Mouse (Mus musculus) limb, embryonic 11.5 days (tissue): ENCODE measurements around the gene Rapgef4. TPM values are rescaled to one million over a fixed set of nuclear protein-coding genes. Genes with fewer than 3 reads are reported as not detected.

Experiments used
- ATAC-seq: fragments of 200-750 bp; cut with Nextera tagmentation; 2 replicates; pipeline ENCODE4 v1.8.0; 2017; ENCODE audit warnings: low read depth; ENCODE audit not compliant: insufficient number of reproducible peaks, low FRiP score, low TSS enrichment
- DNase-seq: peaks from one replicate; pipeline ENCODE4 v3.0.0-alpha.2; 2015; ENCODE audit warnings: low spot score
- H3K27ac ChIP-seq: fragments of 300-500 bp; sonication (generic); replicated peaks from 2 replicates; pipeline ENCODE4 v1.5.1; 2014; ENCODE audit warnings: low read depth, mild to moderate bottlenecking, low read length
- H3K27me3 ChIP-seq: fragments of 300-500 bp; sonication (generic); 2 replicates; pipeline ENCODE4 v1.6.1; 2014; ENCODE audit warnings: mild to moderate bottlenecking, low read length, mixed read lengths; ENCODE audit not compliant: control insufficient read depth, insufficient read depth
- H3K36me3 ChIP-seq: fragments of 300-500 bp; sonication (generic); 2 replicates; pipeline ENCODE4 v1.6.1; 2014; ENCODE audit warnings: mild to moderate bottlenecking, low read length, moderate library complexity, mixed read lengths; ENCODE audit not compliant: control insufficient read depth, insufficient read depth
- H3K4me1 ChIP-seq: fragments of 300-500 bp; sonication (generic); 2 replicates; pipeline ENCODE4 v1.6.1; 2014; ENCODE audit warnings: low read length, mixed read lengths; ENCODE audit not compliant: control insufficient read depth, insufficient read depth
- H3K4me2 ChIP-seq: fragments of 300-500 bp; sonication (generic); 2 replicates; pipeline ENCODE4 v1.6.1; 2014; ENCODE audit warnings: low read depth, mild to moderate bottlenecking, moderate library complexity; ENCODE audit not compliant: severe bottlenecking
- H3K4me3 ChIP-seq: fragments of 300-500 bp; sonication (generic); 2 replicates; pipeline ENCODE4 v1.5.1; 2014; ENCODE audit warnings: low read depth, low read length
- H3K9ac ChIP-seq: fragments of 300-500 bp; sonication (generic); 2 replicates; pipeline ENCODE4 v1.6.1; 2014; ENCODE audit warnings: mild to moderate bottlenecking, low read length
- H3K9me3 ChIP-seq: fragments of 300-500 bp; sonication (generic); 2 replicates; pipeline ENCODE4 v1.6.1; 2016; ENCODE audit warnings: low read length; ENCODE audit not compliant: control insufficient read depth
- WGBS: fragments of 180-500 bp; shearing (Covaris S2); extraction: QIAGEN DNeasy Blood & Tissue Kit; methylation state at CpG from one replicate; pipeline ENCODE4 v1.1.7; 2014; 5-methylcytosine and 5-hydroxymethylcytosine counted together
- polyA plus RNA-seq: library from polyadenylated mRNA; unstranded; fragments of >200 nt; fragmentation: Nextera tagmentation; extraction: Ambion mirVana; gene quantifications from 2 replicates; pipeline ENCODE4 v1.2.1, GENCODE M21; 2014

Rapgef4 gene
- polyA plus RNA-seq, 1 experiment from 2014 or later: 0.88 TPM

GRCm38 (mm10) chr2:72039522-72040045, 58.5 kb downstream of the Rapgef4 start:
- DNase-seq (no peak), ATAC-seq (no peak)
- Histone ChIP-seq H3K27me3 (no peaks in the 10 kb centered on the region), H3K9ac (no peak overlapping the region), H3K4me2 (no peak overlapping the region), H3K36me3 (no peaks in the 10 kb centered on the region), H3K4me1 (no peaks in the 10 kb centered on the region), H3K4me3 (no peak overlapping the region), H3K27ac (no peak overlapping the region), H3K9me3 (no peaks in the 10 kb centered on the region)
- 55% methylated on average over 8 of the region's 8 CpGs for WGBS

GRCm38 (mm10) chr2:72041087-72041486, 60.0 kb downstream of the Rapgef4 start:
- Histone ChIP-seq H3K4me2 (no peak overlapping the region), H3K9me3 (no peaks in the 10 kb centered on the region), H3K36me3 (no peaks in the 10 kb centered on the region), H3K9ac (no peak overlapping the region), H3K27ac (no peak overlapping the region), H3K4me1 (0 out of 2 replicates have a peak, but pooled peaks cover 2% of the 10 kb centered on the region), H3K27me3 (no peaks in the 10 kb centered on the region), H3K4me3 (no peak overlapping the region)
- DNase-seq: no peak
- 89% methylated on average over 6 of the region's 6 CpGs for WGBS
- no peak for ATAC-seq

DNA sequence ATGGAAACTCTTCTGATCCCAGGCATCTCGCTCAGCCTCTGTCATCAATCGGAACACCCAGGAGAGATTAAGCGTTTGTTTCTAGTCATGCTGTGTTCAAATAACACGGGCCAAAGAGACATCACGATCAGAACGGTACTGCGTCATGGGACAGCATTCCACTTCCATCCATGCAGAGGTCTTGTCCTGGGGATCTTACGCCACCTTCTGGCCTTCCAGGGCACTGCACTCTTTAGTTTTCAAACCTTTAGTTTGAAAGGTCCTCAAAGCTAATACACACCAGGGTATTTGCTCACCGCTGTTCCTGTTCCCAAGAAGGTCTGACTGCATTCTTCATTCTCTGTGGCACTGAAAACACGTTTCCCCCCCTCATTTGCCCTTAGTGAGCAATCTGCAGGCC, 61.1 kb downstream of the Rapgef4 start:
- Histone ChIP-seq H3K27ac (no peak overlapping the region), H3K9ac (no peak overlapping the region), H3K27me3 (no peaks in the 10 kb centered on the region), H3K4me2 (no peak overlapping the region), H3K4me1 (0 out of 2 replicates have a peak, but pooled peaks cover 2% of the 10 kb centered on the region), H3K4me3 (no peak overlapping the region), H3K9me3 (no peaks in the 10 kb centered on the region), H3K36me3 (no peaks in the 10 kb centered on the region)
- DNase-seq (no peak), ATAC-seq (no peak)
- 90% methylated on average over 10 of the region's 10 CpGs for WGBS

DNA sequence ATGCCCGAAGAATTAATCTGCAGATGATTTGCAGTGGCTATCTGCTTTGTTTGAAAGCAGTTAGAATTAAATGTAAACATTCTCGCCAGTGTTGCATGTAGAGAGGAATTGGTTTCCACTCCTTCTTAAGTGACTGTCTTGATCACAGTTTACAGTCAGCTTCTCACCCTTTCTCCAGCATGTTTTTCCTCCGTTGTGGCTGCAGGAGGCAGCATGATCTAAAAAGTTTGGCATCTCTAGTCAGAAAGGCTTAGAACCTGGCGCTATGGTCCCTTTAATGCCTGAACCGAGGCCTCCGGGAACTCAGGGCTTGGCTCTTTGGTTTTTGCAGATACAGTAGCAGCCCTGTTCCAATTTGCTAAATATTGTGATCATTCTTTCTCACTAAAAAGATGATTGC, 63.2 kb downstream of the Rapgef4 start:
- 0 out of 2 replicates have a peak, but pooled peaks cover 2% of the 10 kb centered on the region for H3K4me1 ChIP-seq
- ATAC-seq (no peak), DNase-seq (no peak)
- no peaks in the 10 kb centered on the region for H3K36me3 ChIP-seq
- no peaks in the 10 kb centered on the region for H3K9me3 ChIP-seq
- no peak overlapping the region for H3K4me3 ChIP-seq
- no peak overlapping the region for H3K4me2 ChIP-seq
- no peak overlapping the region for H3K9ac ChIP-seq
- H3K27me3 ChIP-seq: no peaks in the 10 kb centered on the region
- no peak overlapping the region for H3K27ac ChIP-seq
- 54% methylated on average over 6 of the region's 6 CpGs for WGBS

DNA sequence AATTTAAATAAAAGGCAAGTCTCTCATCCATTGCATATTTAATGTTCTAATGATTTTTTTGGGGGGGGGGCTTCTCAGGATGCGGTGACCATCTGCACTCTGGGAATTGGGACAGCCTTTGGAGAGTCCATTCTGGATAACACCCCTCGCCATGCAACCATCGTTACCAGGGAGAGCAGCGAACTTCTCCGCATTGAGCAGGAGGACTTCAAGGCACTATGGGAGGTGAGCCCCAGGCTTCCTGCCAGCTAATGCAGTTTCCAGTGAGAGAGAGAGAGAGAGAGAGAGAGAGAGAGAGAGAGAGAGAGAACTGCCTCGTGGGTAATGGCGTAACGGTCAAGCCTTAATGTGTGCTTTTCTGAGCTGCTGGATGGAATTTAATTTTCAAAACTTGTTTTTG, 64.0 kb downstream of the Rapgef4 start:
- H3K9me3 ChIP-seq: no peaks in the 10 kb centered on the region

DNA sequence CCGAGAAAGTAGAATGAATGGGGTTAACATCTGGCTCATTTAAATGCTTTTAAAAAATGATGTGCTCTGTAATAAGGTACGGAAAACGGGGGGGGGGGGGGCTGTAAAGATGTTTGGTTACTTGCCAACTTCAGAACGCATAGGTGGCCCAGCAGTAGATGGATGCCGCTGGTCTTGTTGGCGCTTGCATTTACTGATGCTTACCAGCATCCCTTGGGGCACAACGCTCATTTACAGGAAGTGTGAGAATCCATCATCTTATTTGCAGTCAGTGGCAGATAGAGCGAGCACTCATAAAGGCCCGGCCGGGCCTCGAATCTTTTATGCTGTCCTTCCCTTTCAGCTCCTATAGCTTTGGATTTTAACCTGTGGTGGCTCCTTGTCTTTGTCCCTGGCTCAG, 64.6 kb downstream of the Rapgef4 start:
- DNase-seq (no peak), ATAC-seq (no peak)
- Histone ChIP-seq H3K27me3 (no peaks in the 10 kb centered on the region), H3K27ac (no peak overlapping the region), H3K4me3 (no peak overlapping the region), H3K36me3 (no peaks in the 10 kb centered on the region), H3K4me2 (no peak overlapping the region), H3K9ac (no peak overlapping the region), H3K9me3 (no peaks in the 10 kb centered on the region), H3K4me1 (0 out of 2 replicates have a peak, but pooled peaks cover 2% of the 10 kb centered on the region)
- 76% methylated on average over 11 of the region's 11 CpGs for WGBS

More for the DNA sequence above, 64.0 kb downstream of the Rapgef4 start:
- no peak overlapping the region for H3K27ac ChIP-seq
- H3K9ac ChIP-seq: no peak overlapping the region
- 0 out of 2 replicates have a peak, but pooled peaks cover 2% of the 10 kb centered on the region for H3K4me1 ChIP-seq
- no peak overlapping the region for H3K4me3 ChIP-seq
- WGBS: 88% methylated on average over 8 of the region's 8 CpGs
- ATAC-seq (no peak), DNase-seq (no peak)
- H3K4me2 ChIP-seq: no peak overlapping the region
- no peaks in the 10 kb centered on the region for H3K27me3 ChIP-seq
- no peaks in the 10 kb centered on the region for H3K36me3 ChIP-seq

- Histone ChIP-seq H3K4me1 (0 out of 2 replicates have a peak, but pooled peaks cover 2% of the 10 kb centered on the region), H3K27me3 (no peaks in the 10 kb centered on the region), H3K4me2 (no peak overlapping the region), H3K9ac (no peak overlapping the region), H3K27ac (no peak overlapping the region), H3K36me3 (no peaks in the 10 kb centered on the region), H3K9me3 (no peaks in the 10 kb centered on the region), H3K4me3 (no peak overlapping the region)
- ATAC-seq (no peak), DNase-seq (no peak)
- WGBS: 63% methylated on average over 7 of the region's 7 CpGs
Measured at GRCm38 (mm10) chr2:72050451-72050850, 69.4 kb downstream of the Rapgef4 start.

- Histone ChIP-seq H3K9ac (no peak overlapping the region), H3K4me2 (no peak overlapping the region), H3K27me3 (no peaks in the 10 kb centered on the region), H3K4me1 (0 out of 2 replicates have a peak, but pooled peaks cover 2% of the 10 kb centered on the region), H3K36me3 (no peaks in the 10 kb centered on the region), H3K27ac (no peak overlapping the region), H3K9me3 (no peaks in the 10 kb centered on the region), H3K4me3 (no peak overlapping the region)
- WGBS: 88% methylated on average over 5 of the region's 5 CpGs
- no peak for ATAC-seq
- DNase-seq: no peak
Measured at GRCm38 (mm10) chr2:72054280-72054679, 73.2 kb downstream of the Rapgef4 start.

DNA sequence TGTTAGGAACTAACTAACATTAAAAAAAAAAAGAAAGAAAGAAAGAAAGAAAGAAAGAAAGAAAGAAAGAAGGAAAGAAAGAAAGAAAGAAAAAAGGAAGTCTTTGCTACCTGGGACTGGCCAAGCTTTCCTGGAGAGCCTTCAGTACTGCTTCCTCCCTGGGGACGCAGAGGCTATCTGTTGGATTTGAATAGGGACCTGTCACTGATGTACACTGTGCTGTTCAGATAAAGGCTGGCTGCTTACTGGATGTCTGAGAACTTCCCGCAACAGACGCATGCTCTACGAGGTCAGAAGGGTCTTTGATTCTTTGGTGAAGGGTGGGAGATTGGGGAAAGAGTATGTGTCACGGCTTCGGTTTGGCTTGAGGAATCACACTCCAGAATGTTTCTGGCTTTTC, 73.7 kb downstream of the Rapgef4 start:
- 0 out of 2 replicates have a peak, but pooled peaks cover 2% of the 10 kb centered on the region for H3K4me1 ChIP-seq
- no peak overlapping the region for H3K9ac ChIP-seq
- 83% methylated on average over 6 of the region's 6 CpGs for WGBS
- H3K4me3 ChIP-seq: no peak overlapping the region
- H3K27ac ChIP-seq: no peak overlapping the region
- no peaks in the 10 kb centered on the region for H3K36me3 ChIP-seq
- H3K27me3 ChIP-seq: no peaks in the 10 kb centered on the region
- DNase-seq: no peak
- ATAC-seq: no peak
- no peak overlapping the region for H3K4me2 ChIP-seq
- no peaks in the 10 kb centered on the region for H3K9me3 ChIP-seq
